ENCODE assay signal across 8 mouse cellular contexts in the genomic region with DNA sequence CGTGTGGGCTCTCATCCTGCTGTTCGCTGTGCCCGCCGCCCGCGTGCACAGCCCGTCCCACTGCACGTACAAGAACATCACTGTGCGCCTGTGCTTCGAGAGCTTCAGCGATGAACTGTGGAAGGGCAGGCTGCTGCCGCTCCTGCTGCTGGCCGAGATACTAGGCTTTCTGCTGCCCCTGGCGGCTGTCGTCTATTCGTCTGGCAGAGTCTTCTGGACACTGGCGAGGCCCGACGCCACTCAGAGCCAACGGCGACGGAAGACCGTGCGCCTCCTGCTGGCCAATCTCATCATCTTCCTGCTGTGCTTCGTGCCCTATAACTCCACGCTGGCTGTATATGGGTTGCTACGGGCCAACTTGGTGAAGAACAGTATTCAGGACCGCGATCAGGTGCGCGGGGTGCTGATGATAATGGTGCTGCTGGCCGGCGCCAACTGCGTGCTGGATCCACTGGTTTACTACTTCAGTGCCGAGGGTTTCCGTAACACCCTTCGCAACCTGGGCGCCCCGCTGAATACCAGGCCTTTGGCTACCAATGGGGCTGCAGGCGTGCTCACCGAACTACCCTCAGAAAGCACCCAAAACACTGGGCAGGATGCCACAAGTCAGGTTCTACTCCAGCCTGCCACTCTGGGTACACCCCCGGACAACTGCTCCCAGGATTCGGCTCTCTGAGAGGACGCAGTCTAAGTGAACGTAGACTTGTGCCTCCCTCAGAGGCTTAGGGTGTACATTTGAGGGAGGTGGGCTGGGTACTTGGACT. TPM values are rescaled to one million over a fixed set of nuclear protein-coding genes. Genes with fewer than 3 reads are reported as not detected.
DNase-seq lines count a peak whose midpoint lies in the region; ATAC-seq and TF ChIP-seq lines count a peak whose summit lies in the region.

No protein-coding gene starts in this region.

- peak in 1 of 2 experiments; percentile 14 for DNase-seq in spleen, adult 2 months (ENCODE audit: low read depth in 1 of 2, low spot score in 2 of 2)
- no peak for DNase-seq in spleen, postnatal 36 days (ENCODE audit: low spot score in 2 of 2)
- DNase-seq in embryo, embryonic 11 days: peak; percentile 97
- DNase-seq in gastrocnemius, postnatal 36 days: peak; percentile 84 to 87
- DNase-seq in left cerebral cortex, postnatal 4 days: peak; percentile 97
- DNase-seq in stomach, postnatal 0 days (ENCODE audit: low spot score): peak; percentile 95

- intact Hi-C loops in gastrocnemius, postnatal 36 days (cut with DNase I): loop anchor here (5.0 kb wide), 1 partner anchor 180 kb away; no protein-coding TSS in a partner anchor
- intact Hi-C loops in left cerebral cortex, postnatal 4 days (cut with DNase I): loop anchor here (10.0 kb wide), 1 partner anchor 227 kb away; a partner anchor contains a TSS

- no peak overlapping the region for H3K4me3 ChIP-seq in spleen, adult 2 months (ENCODE audit: extremely low read depth, insufficient read depth, insufficient read length)
- H3K4me3 ChIP-seq in intestine, embryonic 16.5 days (ENCODE audit: low read length): peak overlapping the region; percentile 49
- peak overlapping the region; percentile 44 for H3K4me3 ChIP-seq in midbrain, embryonic 13.5 days (replicated peaks)
- H3K4me3 ChIP-seq in stomach, postnatal 0 days (ENCODE audit: low read depth, low read length): peak overlapping the region; percentile 37

- peaks cover 17% of the 10 kb centered on the region for H3K36me3 ChIP-seq in spleen, adult 2 months (ENCODE audit: control insufficient read depth, insufficient read depth, low read length)
- H3K36me3 ChIP-seq in intestine, embryonic 16.5 days (ENCODE audit: control insufficient read depth, insufficient read depth, low read length): no peaks in the 10 kb centered on the region
- H3K36me3 ChIP-seq in midbrain, embryonic 13.5 days: no peaks in the 10 kb centered on the region
- H3K36me3 ChIP-seq in stomach, postnatal 0 days (ENCODE audit: control insufficient read depth, insufficient read depth, low read length): no peaks in the 10 kb centered on the region

- H3K27me3 ChIP-seq in spleen, adult 2 months (ENCODE audit: control insufficient read depth, insufficient read depth, low read length): no peaks in the 10 kb centered on the region
- no peaks in the 10 kb centered on the region for H3K27me3 ChIP-seq in intestine, embryonic 16.5 days (replicated peaks; ENCODE audit: control insufficient read depth, insufficient read depth, low read length)
- H3K27me3 ChIP-seq in midbrain, embryonic 13.5 days: no peaks in the 10 kb centered on the region
- H3K27me3 ChIP-seq in stomach, postnatal 0 days (ENCODE audit: control insufficient read depth, insufficient read depth, low read length): no peaks in the 10 kb centered on the region

- H3K27ac ChIP-seq in spleen, adult 2 months (ENCODE audit: insufficient read depth, low read length): no peak overlapping the region
- peak overlapping the region; percentile 79 for H3K27ac ChIP-seq in intestine, embryonic 16.5 days (ENCODE audit: low read length)
- H3K27ac ChIP-seq in midbrain, embryonic 13.5 days: peak overlapping the region; percentile 93
- peak overlapping the region; percentile 73 for H3K27ac ChIP-seq in stomach, postnatal 0 days (replicated peaks)

- TF ChIP-seq EP300 in stomach, postnatal 0 days (optimal IDR thresholded peaks at IDR 0.05): no peak

- H3K9ac ChIP-seq in intestine, embryonic 16.5 days (ENCODE audit: low read depth, low read length): peak overlapping the region; percentile 71
- peak overlapping the region; percentile 76 for H3K9ac ChIP-seq in midbrain, embryonic 13.5 days (replicated peaks)
- H3K9ac ChIP-seq in stomach, postnatal 0 days (ENCODE audit: low read length): peak overlapping the region; percentile 62

- H3K9me3 ChIP-seq in intestine, embryonic 16.5 days (ENCODE audit: control insufficient read depth, low read length): no peaks in the 10 kb centered on the region
- no peaks in the 10 kb centered on the region for H3K9me3 ChIP-seq in midbrain, embryonic 13.5 days
- no peaks in the 10 kb centered on the region for H3K9me3 ChIP-seq in stomach, postnatal 0 days (ENCODE audit: control insufficient read depth, low read length)

- peak overlapping the region; percentile 88 for H3K4me2 ChIP-seq in intestine, embryonic 16.5 days (ENCODE audit: low read depth, low read length)
- peak overlapping the region; percentile 70 for H3K4me2 ChIP-seq in midbrain, embryonic 13.5 days (replicated peaks)
- H3K4me2 ChIP-seq in stomach, postnatal 0 days (replicated peaks; ENCODE audit: low read depth): peak overlapping the region; percentile 68

- no peak for TF ChIP-seq POLR2A in spleen, adult 2 months (IDR thresholded peaks at IDR 0.05; ENCODE audit: low read depth, low read length)

- no peaks in the 10 kb centered on the region for H3K4me1 ChIP-seq in spleen, adult 2 months (ENCODE audit: control insufficient read depth, insufficient read depth, insufficient read length)
- peaks cover 20% of the 10 kb centered on the region for H3K4me1 ChIP-seq in intestine, embryonic 16.5 days (ENCODE audit: control insufficient read depth, insufficient read depth, low read length)
- peaks cover 14% of the 10 kb centered on the region for H3K4me1 ChIP-seq in midbrain, embryonic 13.5 days (replicated peaks)
- H3K4me1 ChIP-seq in stomach, postnatal 0 days (replicated peaks; ENCODE audit: control insufficient read depth, insufficient read depth): peaks cover 4% of the 10 kb centered on the region; the same call in 1 of the 2 replicates

- peak; percentile 89 for ATAC-seq in intestine, embryonic 16.5 days
- peak; percentile 94 for ATAC-seq in midbrain, embryonic 13.5 days
- peak; percentile 91 for ATAC-seq in stomach, postnatal 0 days (ENCODE audit: low FRiP score, low TSS enrichment)

- WGBS in spleen, adult 2 months: 85% methylated on average over 45 of the region's 45 CpGs
- 25% methylated on average over 45 of the region's 45 CpGs for WGBS in intestine, embryonic 16.5 days
- 21% methylated on average over 45 of the region's 45 CpGs for WGBS in midbrain, embryonic 13.5 days
- WGBS in stomach, postnatal 0 days: 27% methylated on average over 45 of the region's 45 CpGs

- peak; percentile 14; the same call in 1 of the 2 replicates for TF ChIP-seq CTCF in spleen, adult 2 months (IDR thresholded peaks at IDR 0.05; ENCODE audit: extremely low read depth, insufficient read depth, insufficient read length, insufficient replicate concordance)
- TF ChIP-seq CTCF in stomach, postnatal 0 days (IDR thresholded peaks at IDR 0.05; ENCODE audit: low read depth): peak; percentile 96

RNA-seq across cellular contexts. Expression of a gene that starts 13.8 kb away (rescaled TPM):
- 87.4 and 196 TPM in 2 replicates for polyA plus RNA-seq in spleen, adult 2 months (2012; rRNA removed)
- total RNA-seq in gastrocnemius, postnatal 36 days (2021): 10 to 100 TPM; 67.6 to 72.2 TPM
- polyA plus RNA-seq in intestine, embryonic 16.5 days (2015; fragmentation: Nextera tagmentation; extraction: Ambion mirVana): 41.3 and 44.8 TPM in 2 replicates
- 100 to 1,000 TPM; 173 to 175 TPM for total RNA-seq in left cerebral cortex, postnatal 4 days (2021)
- polyA plus RNA-seq in midbrain, embryonic 13.5 days (2015; fragmentation: Nextera tagmentation; extraction: Ambion mirVana): 133 and 138 TPM in 2 replicates
- polyA plus RNA-seq in stomach, postnatal 0 days (2015; fragmentation: Nextera tagmentation; extraction: Ambion mirVana): 28.1 and 36.6 TPM in 2 replicates

RNA-seq across cellular contexts. Expression of a gene that starts 14.3 kb away (rescaled TPM):
- polyA plus RNA-seq in spleen, adult 2 months (2012; rRNA removed): 62.1 and 64.3 TPM in 2 replicates
- not detected for total RNA-seq in gastrocnemius, postnatal 36 days (2021)
- polyA plus RNA-seq in intestine, embryonic 16.5 days (2015; fragmentation: Nextera tagmentation; extraction: Ambion mirVana): 9.4 and 9.7 TPM in 2 replicates
- total RNA-seq in left cerebral cortex, postnatal 4 days (2021): 1 to 10 TPM; 1.3 TPM
- 0.34 and 0.37 TPM in 2 replicates for polyA plus RNA-seq in midbrain, embryonic 13.5 days (2015; fragmentation: Nextera tagmentation; extraction: Ambion mirVana)
- 6.4 and 7.0 TPM in 2 replicates for polyA plus RNA-seq in stomach, postnatal 0 days (2015; fragmentation: Nextera tagmentation; extraction: Ambion mirVana)

RNA-seq across cellular contexts. Expression of a gene that starts 32.5 kb away (rescaled TPM):
- polyA plus RNA-seq in spleen, adult 2 months (2012; rRNA removed): 34.4 and 35.8 TPM in 2 replicates
- total RNA-seq in gastrocnemius, postnatal 36 days (2021): 1 to 10 TPM; 2.5 to 2.7 TPM
- polyA plus RNA-seq in intestine, embryonic 16.5 days (2015; fragmentation: Nextera tagmentation; extraction: Ambion mirVana): 9.8 and 10.6 TPM in 2 replicates
- 10 to 100 TPM; 11.7 to 13.0 TPM for total RNA-seq in left cerebral cortex, postnatal 4 days (2021)
- 15.8 and 19.7 TPM in 2 replicates for polyA plus RNA-seq in midbrain, embryonic 13.5 days (2015; fragmentation: Nextera tagmentation; extraction: Ambion mirVana)
- 2.5 and 2.6 TPM in 2 replicates for polyA plus RNA-seq in stomach, postnatal 0 days (2015; fragmentation: Nextera tagmentation; extraction: Ambion mirVana)

RNA-seq across cellular contexts. Expression of a gene that starts 42.4 kb away (rescaled TPM):
- polyA plus RNA-seq in spleen, adult 2 months (2012; rRNA removed): 31.8 and 36.2 TPM in 2 replicates
- 10 to 100 TPM; 26.4 to 31.1 TPM for total RNA-seq in gastrocnemius, postnatal 36 days (2021)
- polyA plus RNA-seq in intestine, embryonic 16.5 days (2015; fragmentation: Nextera tagmentation; extraction: Ambion mirVana): 96.0 and 105 TPM in 2 replicates
- total RNA-seq in left cerebral cortex, postnatal 4 days (2021): 10 to 100 TPM; 67.4 to 72.0 TPM
- polyA plus RNA-seq in midbrain, embryonic 13.5 days (2015; fragmentation: Nextera tagmentation; extraction: Ambion mirVana): 195 and 201 TPM in 2 replicates
- 72.5 and 77.4 TPM in 2 replicates for polyA plus RNA-seq in stomach, postnatal 0 days (2015; fragmentation: Nextera tagmentation; extraction: Ambion mirVana)

RNA-seq across cellular contexts. Expression of a gene that starts 49.7 kb away (rescaled TPM):
- polyA plus RNA-seq in spleen, adult 2 months (2012; rRNA removed): 14.0 and 16.2 TPM in 2 replicates
- 10 to 100 TPM; 14.6 to 19.0 TPM for total RNA-seq in gastrocnemius, postnatal 36 days (2021)
- polyA plus RNA-seq in intestine, embryonic 16.5 days (2015; fragmentation: Nextera tagmentation; extraction: Ambion mirVana): 59.5 and 66.8 TPM in 2 replicates
- 10 to 100 TPM; 43.0 to 44.5 TPM for total RNA-seq in left cerebral cortex, postnatal 4 days (2021)
- 43.2 and 45.9 TPM in 2 replicates for polyA plus RNA-seq in midbrain, embryonic 13.5 days (2015; fragmentation: Nextera tagmentation; extraction: Ambion mirVana)
- polyA plus RNA-seq in stomach, postnatal 0 days (2015; fragmentation: Nextera tagmentation; extraction: Ambion mirVana): 25.0 and 26.6 TPM in 2 replicates

Comparison
In these comparisons a context has a peak if more than half of its experiments do, and no peak if none do; other contexts are left out.
1. DNase-seq: peak in embryo, embryonic 11 days (single experiment), gastrocnemius, postnatal 36 days (2 of 2), left cerebral cortex, postnatal 4 days (single experiment) and stomach, postnatal 0 days (single experiment); none in spleen, postnatal 36 days (0 of 2).
2. Peak in every context shown above with its lines, with median percentiles within 50 percentile points of each other: ATAC-seq, H3K4me2 ChIP-seq and H3K9ac ChIP-seq.